Mouse (Mus musculus): ENCODE measurements around the gene Josd2. TPM values are rescaled to one million over a fixed set of nuclear protein-coding genes. Genes with fewer than 3 reads are reported as not detected.

Josd2 gene
- total RNA-seq, 2 experiments from 2014 or later, result 15.9 to 26.4 TPM

GRCm38 (mm10) chr7:44495992-44496770 lies 28.4 kb downstream of the Josd2 start, which contains the start of the genes Emc10 and Fam71e1:
TSS of gene Emc10 (minus strand) at chr7:44496529.
TSS of gene Fam71e1 (plus strand) at chr7:44496581.
- ATAC-seq (replicated peaks; ENCODE audit: poor library complexity, severe bottlenecking), result peak; percentile 92

- no peak; the same call in 1 of the 2 replicates for ATAC-seq (replicated peaks; ENCODE audit: poor library complexity, severe bottlenecking)
Measured at GRCm38 (mm10) chr7:44496771-44497109, 29.0 kb downstream of the Josd2 start.

- ATAC-seq (replicated peaks; ENCODE audit: poor library complexity, severe bottlenecking), result no peak
Measured at GRCm38 (mm10) chr7:44497361-44498055, 29.7 kb downstream of the Josd2 start.

- no peak for ATAC-seq (replicated peaks; ENCODE audit: poor library complexity, severe bottlenecking)
Measured at GRCm38 (mm10) chr7:44498922-44499321, 31.1 kb downstream of the Josd2 start.

GRCm38 (mm10) chr7:44500046-44500445 lies 32.3 kb downstream of the Josd2 start:
- ATAC-seq (replicated peaks; ENCODE audit: poor library complexity, severe bottlenecking), result no peak

- ATAC-seq (replicated peaks; ENCODE audit: poor library complexity, severe bottlenecking), result peak; percentile 76
Measured at GRCm38 (mm10) chr7:44501563-44502115, 33.9 kb downstream of the Josd2 start.

- no peak for ATAC-seq (replicated peaks; ENCODE audit: poor library complexity, severe bottlenecking)
Measured at GRCm38 (mm10) chr7:44507491-44507890, 39.7 kb downstream of the Josd2 start.

- ATAC-seq (replicated peaks; ENCODE audit: poor library complexity, severe bottlenecking), result 0 out of 2 replicates have a peak, but pooled peaks have one; percentile 30
Measured at GRCm38 (mm10) chr7:44519240-44519913, 51.6 kb downstream of the Josd2 start.

GRCm38 (mm10) chr7:44520990-44521389 lies 53.2 kb downstream of the Josd2 start:
- ATAC-seq (replicated peaks; ENCODE audit: poor library complexity, severe bottlenecking), result no peak

Other genes with a start within 250 kb of the Josd2 start
- gene Klk1, start 242.6 kb upstream of the Josd2 start, total RNA-seq (2014; fragmentation: Nextera tagmentation), result not detected in 2 replicates
- not detected in 2 replicates for gene Klk1, start 242.6 kb upstream of the Josd2 start, total RNA-seq (2017)
- not detected in 2 replicates for gene Gm36864, start 231.8 kb upstream of the Josd2 start, total RNA-seq (2014; fragmentation: Nextera tagmentation)
- gene Gm36864, start 231.8 kb upstream of the Josd2 start, total RNA-seq (2017), result not detected in 2 replicates
- gene 1700028J19Rik, start 221.3 kb upstream of the Josd2 start, total RNA-seq (2014; fragmentation: Nextera tagmentation), result 1.2 TPM in 1 of 2 replicates, not detected in the other
- gene 1700028J19Rik, start 221.3 kb upstream of the Josd2 start, total RNA-seq (2017), result 0.67 TPM in 1 of 2 replicates, not detected in the other
- gene 2410002F23Rik, start 221.3 kb upstream of the Josd2 start, total RNA-seq (2014; fragmentation: Nextera tagmentation), result 95.5 and 132 TPM in 2 replicates
- 63.5 and 86.2 TPM in 2 replicates for gene 2410002F23Rik, start 221.3 kb upstream of the Josd2 start, total RNA-seq (2017)
- not detected in 2 replicates for gene Acp4, start 210.6 kb upstream of the Josd2 start, total RNA-seq (2014; fragmentation: Nextera tagmentation)
- 0.26 TPM in 1 of 2 replicates, not detected in the other for gene Acp4, start 210.6 kb upstream of the Josd2 start, total RNA-seq (2017)
- gene Gm15517, start 206.5 kb upstream of the Josd2 start, total RNA-seq (2014; fragmentation: Nextera tagmentation), result not detected in 2 replicates
- not detected in 2 replicates for gene Gm15517, start 206.5 kb upstream of the Josd2 start, total RNA-seq (2017)
- 2.5 and 3.7 TPM in 2 replicates for gene Clec11a, start 161.1 kb upstream of the Josd2 start, total RNA-seq (2014; fragmentation: Nextera tagmentation)
- 4.4 and 4.8 TPM in 2 replicates for gene Clec11a, start 161.1 kb upstream of the Josd2 start, total RNA-seq (2017)
- gene Shank1, start 157.7 kb upstream of the Josd2 start, total RNA-seq (2014; fragmentation: Nextera tagmentation), result not detected in 2 replicates
- gene Shank1, start 157.7 kb upstream of the Josd2 start, total RNA-seq (2017), result not detected in 2 replicates
- gene Syt3, start 83.9 kb upstream of the Josd2 start, total RNA-seq (2014; fragmentation: Nextera tagmentation), result 1.1 TPM in 1 of 2 replicates, not detected in the other
- 0.15 TPM in 1 of 2 replicates, not detected in the other for gene Syt3, start 83.9 kb upstream of the Josd2 start, total RNA-seq (2017)
- gene 1700008O03Rik, start 82.2 kb upstream of the Josd2 start, total RNA-seq (2014; fragmentation: Nextera tagmentation), result 4.1 TPM in 1 of 2 replicates, not detected in the other
- gene 1700008O03Rik, start 82.2 kb upstream of the Josd2 start, total RNA-seq (2017), result 1.8 and 2.4 TPM in 2 replicates
- not detected in 2 replicates for gene Lrrc4b, start 39.0 kb upstream of the Josd2 start, total RNA-seq (2014; fragmentation: Nextera tagmentation)
- gene Lrrc4b, start 39.0 kb upstream of the Josd2 start, total RNA-seq (2017), result not detected in 2 replicates
- gene Aspdh, start 2.6 kb upstream of the Josd2 start, total RNA-seq (2014; fragmentation: Nextera tagmentation), result not detected in 2 replicates
- not detected in 2 replicates for gene Aspdh, start 2.6 kb upstream of the Josd2 start, total RNA-seq (2017)
- gene Emc10, start 28.5 kb downstream of the Josd2 start, total RNA-seq (2014; fragmentation: Nextera tagmentation), result 63.1 and 126 TPM in 2 replicates
- 33.7 and 42.0 TPM in 2 replicates for gene Emc10, start 28.5 kb downstream of the Josd2 start, total RNA-seq (2017)
- gene Fam71e1, start 28.6 kb downstream of the Josd2 start, total RNA-seq (2014; fragmentation: Nextera tagmentation), result 12.3 TPM in 1 of 2 replicates, not detected in the other
- 0.67 and 3.0 TPM in 2 replicates for gene Fam71e1, start 28.6 kb downstream of the Josd2 start, total RNA-seq (2017)
- not detected in 2 replicates for gene Mybpc2, start 56.7 kb downstream of the Josd2 start, total RNA-seq (2014; fragmentation: Nextera tagmentation)
- gene Mybpc2, start 56.7 kb downstream of the Josd2 start, total RNA-seq (2017), result not detected in 2 replicates
- 0.38 TPM in 1 of 2 replicates, not detected in the other for gene Spib, start 64.1 kb downstream of the Josd2 start, total RNA-seq (2014; fragmentation: Nextera tagmentation)
- gene Spib, start 64.1 kb downstream of the Josd2 start, total RNA-seq (2017), result not detected in 2 replicates
- 102 and 131 TPM in 2 replicates for gene Pold1, start 80.9 kb downstream of the Josd2 start, total RNA-seq (2014; fragmentation: Nextera tagmentation)
- 63.4 and 70.2 TPM in 2 replicates for gene Pold1, start 80.9 kb downstream of the Josd2 start, total RNA-seq (2017)
- 56.8 and 63.3 TPM in 2 replicates for gene Nr1h2, start 86.0 kb downstream of the Josd2 start, total RNA-seq (2014; fragmentation: Nextera tagmentation)
- 21.5 and 34.6 TPM in 2 replicates for gene Nr1h2, start 86.0 kb downstream of the Josd2 start, total RNA-seq (2017)
- gene Napsa, start 104.4 kb downstream of the Josd2 start, total RNA-seq (2014; fragmentation: Nextera tagmentation), result 258 and 328 TPM in 2 replicates
- gene Napsa, start 104.4 kb downstream of the Josd2 start, total RNA-seq (2017), result 107 and 112 TPM in 2 replicates
- 0.36 and 0.92 TPM in 2 replicates for gene Kcnc3, start 122.7 kb downstream of the Josd2 start, total RNA-seq (2014; fragmentation: Nextera tagmentation)
- gene Kcnc3, start 122.7 kb downstream of the Josd2 start, total RNA-seq (2017), result 0.05 TPM in 1 of 2 replicates, not detected in the other
- not detected in 2 replicates for gene Myh14, start 202.9 kb downstream of the Josd2 start, total RNA-seq (2014; fragmentation: Nextera tagmentation)
- not detected in 2 replicates for gene Myh14, start 202.9 kb downstream of the Josd2 start, total RNA-seq (2017)
- not detected in 2 replicates for gene Izumo2, start 240.8 kb downstream of the Josd2 start, total RNA-seq (2014; fragmentation: Nextera tagmentation)
- gene Izumo2, start 240.8 kb downstream of the Josd2 start, total RNA-seq (2017), result not detected in 2 replicates